Comparison of ENCODE assay signal across 22 mouse cellular contexts in the genomic region with DNA sequence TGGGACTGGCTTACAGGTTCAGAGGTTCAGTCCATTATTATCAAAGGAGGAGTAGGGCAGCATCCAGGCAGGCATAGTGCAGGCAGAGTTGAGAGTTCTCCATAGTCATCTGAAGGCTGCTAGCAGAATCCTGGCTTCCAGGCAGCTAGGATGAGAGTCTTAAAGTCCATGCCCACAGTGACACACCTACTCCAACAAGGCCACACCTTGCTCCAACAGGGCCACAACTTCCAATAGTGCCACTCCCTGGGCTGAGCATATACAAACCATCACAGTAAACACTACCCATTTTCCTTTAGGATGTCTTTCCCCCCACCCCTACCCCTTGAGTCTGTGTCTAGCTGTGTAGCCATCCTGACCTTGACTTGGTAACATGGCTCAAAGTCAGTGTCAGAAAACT.
DNase-seq lines count a peak whose midpoint lies in the region; ATAC-seq and TF ChIP-seq lines count a peak whose summit lies in the region.
"Had no signal": no experiment of that assay in that cellular context is flagged by ENCODE, and none has a peak within 500 bp of the region (broad histone marks: within the 10 kb centered on the region; RNA-seq: fewer than 3 reads in every experiment).

No protein-coding gene starts in this region.

- no peak overlapping the region for H3K4me3 ChIP-seq in stomach, embryonic 16.5 days (replicated peaks; ENCODE audit: low read length)
- no peak overlapping the region for H3K4me3 ChIP-seq in stomach, postnatal 0 days (ENCODE audit: low read depth, low read length)
- H3K4me3 ChIP-seq in intestine, embryonic 16.5 days (ENCODE audit: low read length) = no peak overlapping the region
- H3K4me3 ChIP-seq in small intestine, adult 2 months (ENCODE audit: low read depth, low read length) = no peak overlapping the region
- H3K4me3 ChIP-seq in forebrain, embryonic 16.5 days (replicated peaks; ENCODE audit: low read length) = no peak overlapping the region
- H3K4me3 ChIP-seq: embryonic facial prominence, embryonic 13.5 days; embryonic facial prominence, embryonic 15.5 days; erythroblast, embryonic 14.5 days; forebrain, embryonic 10.5 days; forebrain, embryonic 12.5 days had no signal

- TF ChIP-seq POLR2A in small intestine, adult 2 months (IDR thresholded peaks at IDR 0.05; ENCODE audit: low read depth, low read length) = no peak

- no peak overlapping the region for H3K27ac ChIP-seq in stomach, embryonic 16.5 days (ENCODE audit: low read length)
- no peak overlapping the region for H3K27ac ChIP-seq in stomach, postnatal 0 days (replicated peaks)
- no peak overlapping the region for H3K27ac ChIP-seq in intestine, embryonic 16.5 days (ENCODE audit: low read length)
- H3K27ac ChIP-seq in small intestine, adult 2 months (ENCODE audit: insufficient read depth, low read depth, low read length) = peak overlapping the region; percentile 36; the same call in 1 of the 2 replicates
- H3K27ac ChIP-seq in forebrain, embryonic 16.5 days (ENCODE audit: low read length) = no peak overlapping the region
- H3K27ac ChIP-seq: embryonic facial prominence, embryonic 13.5 days; embryonic facial prominence, embryonic 15.5 days; forebrain, embryonic 10.5 days; forebrain, embryonic 12.5 days had no signal

- DNase-seq in stomach, postnatal 0 days (ENCODE audit: low spot score) = no peak
- no peak for DNase-seq in natural killer cell, adult 2 months (ENCODE audit: low spot score in 2 of 2)
- DNase-seq: adrenal gland, adult 2 months; adrenal gland, postnatal 10 days; adrenal gland, postnatal 25 days; cerebellum, adult 11 months; cerebellum, adult 18-20 months; cerebellum, adult 8-10 months; cerebellum, adult 9-11 months; cerebellum, postnatal 14 days; cerebellum, postnatal 36 days; embryo, embryonic 11 days had no signal

- H3K27me3 ChIP-seq in stomach, embryonic 16.5 days (ENCODE audit: control insufficient read depth, insufficient read depth, low read length) = no peaks in the 10 kb centered on the region
- no peaks in the 10 kb centered on the region for H3K27me3 ChIP-seq in stomach, postnatal 0 days (ENCODE audit: control insufficient read depth, insufficient read depth, low read length)
- H3K27me3 ChIP-seq in intestine, embryonic 16.5 days (replicated peaks; ENCODE audit: control insufficient read depth, insufficient read depth, low read length) = no peaks in the 10 kb centered on the region
- H3K27me3 ChIP-seq in small intestine, adult 2 months (ENCODE audit: control insufficient read depth, insufficient read depth, low read length) = no peaks in the 10 kb centered on the region
- no peaks in the 10 kb centered on the region for H3K27me3 ChIP-seq in forebrain, embryonic 16.5 days (replicated peaks; ENCODE audit: control insufficient read depth, insufficient read depth, low read length)
- H3K27me3 ChIP-seq: embryonic facial prominence, embryonic 13.5 days; embryonic facial prominence, embryonic 15.5 days; forebrain, embryonic 12.5 days had no signal

- H3K4me1 ChIP-seq in stomach, embryonic 16.5 days (ENCODE audit: control insufficient read depth, insufficient read depth, low read length) = no peaks in the 10 kb centered on the region
- H3K4me1 ChIP-seq in stomach, postnatal 0 days (replicated peaks; ENCODE audit: control insufficient read depth, insufficient read depth) = no peaks in the 10 kb centered on the region
- H3K4me1 ChIP-seq in intestine, embryonic 16.5 days (ENCODE audit: control insufficient read depth, insufficient read depth, low read length) = no peaks in the 10 kb centered on the region
- peaks cover 11% of the 10 kb centered on the region; the same call in 1 of the 2 replicates for H3K4me1 ChIP-seq in small intestine, adult 2 months (ENCODE audit: control insufficient read depth, insufficient read depth, insufficient read length, low read length)
- no peaks in the 10 kb centered on the region for H3K4me1 ChIP-seq in forebrain, embryonic 16.5 days (replicated peaks; ENCODE audit: control insufficient read depth, insufficient read depth, low read length)
- H3K4me1 ChIP-seq: embryonic facial prominence, embryonic 13.5 days; embryonic facial prominence, embryonic 15.5 days; forebrain, embryonic 10.5 days; forebrain, embryonic 12.5 days had no signal

- H3K36me3 ChIP-seq in stomach, embryonic 16.5 days (ENCODE audit: control insufficient read depth, insufficient read depth, low read length) = no peaks in the 10 kb centered on the region
- no peaks in the 10 kb centered on the region for H3K36me3 ChIP-seq in stomach, postnatal 0 days (ENCODE audit: control insufficient read depth, insufficient read depth, low read length)
- no peaks in the 10 kb centered on the region for H3K36me3 ChIP-seq in intestine, embryonic 16.5 days (ENCODE audit: control insufficient read depth, insufficient read depth, low read length)
- no peaks in the 10 kb centered on the region for H3K36me3 ChIP-seq in small intestine, adult 2 months (ENCODE audit: control insufficient read depth, insufficient read depth, low read length)
- H3K36me3 ChIP-seq in forebrain, embryonic 16.5 days (ENCODE audit: control insufficient read depth, insufficient read depth) = no peaks in the 10 kb centered on the region
- H3K36me3 ChIP-seq: embryonic facial prominence, embryonic 13.5 days; embryonic facial prominence, embryonic 15.5 days; forebrain, embryonic 10.5 days; forebrain, embryonic 12.5 days had no signal

- H3K9ac ChIP-seq in stomach, embryonic 16.5 days (ENCODE audit: low read length) = no peak overlapping the region
- H3K9ac ChIP-seq in stomach, postnatal 0 days (ENCODE audit: low read length) = no peak overlapping the region
- H3K9ac ChIP-seq in intestine, embryonic 16.5 days (ENCODE audit: low read depth, low read length) = no peak overlapping the region
- no peak overlapping the region for H3K9ac ChIP-seq in forebrain, embryonic 16.5 days (replicated peaks; ENCODE audit: low read depth, low read length)
- H3K9ac ChIP-seq: embryonic facial prominence, embryonic 13.5 days; embryonic facial prominence, embryonic 15.5 days; forebrain, embryonic 12.5 days had no signal

- TF ChIP-seq EP300 in stomach, postnatal 0 days (optimal IDR thresholded peaks at IDR 0.05) = no peak

- no peak for TF ChIP-seq CTCF in stomach, postnatal 0 days (IDR thresholded peaks at IDR 0.05; ENCODE audit: low read depth)
- TF ChIP-seq CTCF in small intestine, adult 2 months (IDR thresholded peaks at IDR 0.05; ENCODE audit: extremely low read depth, insufficient read length, insufficient replicate concordance, low read depth, low read length) = no peak

- 0 out of 2 replicates have a peak, but pooled peaks have one; percentile 47 for ATAC-seq in stomach, embryonic 16.5 days (ENCODE audit: insufficient read depth, low FRiP score)
- no peak for ATAC-seq in stomach, postnatal 0 days (ENCODE audit: low FRiP score, low TSS enrichment)
- ATAC-seq in intestine, embryonic 16.5 days = peak; percentile 82
- ATAC-seq in forebrain, embryonic 16.5 days = no peak
- ATAC-seq: forebrain, embryonic 14.5 days had no signal

- no peaks in the 10 kb centered on the region for H3K9me3 ChIP-seq in stomach, embryonic 16.5 days (replicated peaks; ENCODE audit: control insufficient read depth, low read length)
- no peaks in the 10 kb centered on the region for H3K9me3 ChIP-seq in stomach, postnatal 0 days (ENCODE audit: control insufficient read depth, low read length)
- no peaks in the 10 kb centered on the region for H3K9me3 ChIP-seq in intestine, embryonic 16.5 days (ENCODE audit: control insufficient read depth, low read length)
- H3K9me3 ChIP-seq in forebrain, embryonic 16.5 days (ENCODE audit: control insufficient read depth, low read length) = no peaks in the 10 kb centered on the region
- H3K9me3 ChIP-seq: embryonic facial prominence, embryonic 13.5 days; embryonic facial prominence, embryonic 15.5 days; forebrain, embryonic 10.5 days; forebrain, embryonic 12.5 days had no signal

- H3K4me2 ChIP-seq in stomach, embryonic 16.5 days (ENCODE audit: low read depth, low read length) = no peak overlapping the region
- H3K4me2 ChIP-seq in stomach, postnatal 0 days (replicated peaks; ENCODE audit: low read depth) = no peak overlapping the region
- H3K4me2 ChIP-seq in intestine, embryonic 16.5 days (ENCODE audit: low read depth, low read length) = no peak overlapping the region
- H3K4me2 ChIP-seq in forebrain, embryonic 16.5 days (ENCODE audit: low read length) = no peak overlapping the region
- H3K4me2 ChIP-seq: embryonic facial prominence, embryonic 13.5 days; embryonic facial prominence, embryonic 15.5 days; forebrain, embryonic 12.5 days had no signal

Comparison
In these comparisons a context has a peak if more than half of its experiments do, and no peak if none do; other contexts are left out.
1. ATAC-seq: peak in stomach, embryonic 16.5 days (single experiment) and intestine, embryonic 16.5 days (single experiment); none in stomach, postnatal 0 days (single experiment) and forebrain, embryonic 16.5 days (single experiment).